Mouse (Mus musculus): ENCODE measurements at regions not wholly inside any gene's neighbourhood (a gene's known extent, or its start where the extent isn't known, plus 50 kb on each side); places are given as distances from the start of the nearest gene placed in this dataset.

DNA sequence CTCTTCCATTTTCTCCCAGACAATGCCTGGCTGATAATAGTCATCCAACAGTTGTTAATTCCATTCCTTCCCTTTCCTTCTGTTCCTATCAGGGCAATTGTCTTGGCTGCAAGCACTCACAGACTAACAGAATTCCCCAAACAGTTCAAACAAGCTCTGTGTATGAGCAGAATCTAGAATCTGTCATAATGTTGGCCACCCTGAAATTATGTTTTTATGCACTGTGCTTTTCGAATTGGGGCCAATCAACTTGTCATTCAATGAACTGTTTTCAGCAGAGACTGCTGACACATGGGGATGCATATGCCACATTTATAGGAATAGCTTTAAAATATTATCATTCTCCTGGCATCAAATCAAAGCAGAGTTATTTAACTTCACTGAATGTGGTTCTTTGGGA lies 235.8 kb upstream of the Tmtc4 start:
- Histone ChIP-seq H3K9ac (no peak overlapping the region), H3K27me3 (ENCODE audit: control insufficient read depth, insufficient read depth, low read length) (no peaks in the 10 kb centered on the region), H3K4me3 (replicated peaks; ENCODE audit: low read length) (no peak overlapping the region), H3K36me3 (replicated peaks; ENCODE audit: control insufficient read depth, insufficient read depth) (no peaks in the 10 kb centered on the region), H3K4me1 (replicated peaks; ENCODE audit: control insufficient read depth, insufficient read depth, low read length) (no peaks in the 10 kb centered on the region), H3K9me3 (ENCODE audit: control insufficient read depth, low read length) (no peaks in the 10 kb centered on the region), H3K4me2 (replicated peaks) (no peak overlapping the region), H3K27ac (no peak overlapping the region)
- ATAC-seq (ENCODE audit: low FRiP score) (no peak), DNase-seq (ENCODE audit: low spot score) (no peak)
- WGBS, result 78% methylated on average over 1 of the region's 1 CpGs

DNA sequence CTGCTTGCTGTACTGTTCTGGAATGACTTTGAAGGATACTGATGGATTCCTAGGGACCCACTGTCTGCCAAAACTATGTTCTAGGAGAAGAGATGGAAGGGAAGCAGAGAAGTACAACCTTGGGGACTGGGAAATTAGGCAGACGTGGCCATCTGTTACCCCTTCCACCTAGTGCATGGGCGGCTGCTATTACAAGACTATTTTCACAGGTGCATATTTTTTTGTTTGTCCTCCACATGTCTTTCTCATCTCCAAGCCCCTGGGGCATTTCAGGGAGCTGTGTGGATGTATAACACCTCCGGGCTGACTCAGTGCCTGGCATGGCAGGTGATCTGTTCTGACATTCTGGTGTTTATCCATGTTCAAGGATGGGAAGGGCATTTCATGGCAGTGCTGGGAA lies 226.4 kb upstream of the Tmtc4 start:
- DNase-seq (ENCODE audit: low spot score) (no peak), ATAC-seq (ENCODE audit: low FRiP score) (no peak)
- no peak overlapping the region for H3K4me3 ChIP-seq (replicated peaks; ENCODE audit: low read length)
- no peaks in the 10 kb centered on the region for H3K27me3 ChIP-seq (ENCODE audit: control insufficient read depth, insufficient read depth, low read length)
- 87% methylated on average over 3 of the region's 3 CpGs for WGBS
- H3K4me1 ChIP-seq (replicated peaks; ENCODE audit: control insufficient read depth, insufficient read depth, low read length), result no peaks in the 10 kb centered on the region
- H3K9ac ChIP-seq, result no peak overlapping the region
- no peaks in the 10 kb centered on the region for H3K9me3 ChIP-seq (ENCODE audit: control insufficient read depth, low read length)
- H3K27ac ChIP-seq, result no peak overlapping the region
- no peaks in the 10 kb centered on the region for H3K36me3 ChIP-seq (replicated peaks; ENCODE audit: control insufficient read depth, insufficient read depth)
- H3K4me2 ChIP-seq (replicated peaks), result no peak overlapping the region

DNA sequence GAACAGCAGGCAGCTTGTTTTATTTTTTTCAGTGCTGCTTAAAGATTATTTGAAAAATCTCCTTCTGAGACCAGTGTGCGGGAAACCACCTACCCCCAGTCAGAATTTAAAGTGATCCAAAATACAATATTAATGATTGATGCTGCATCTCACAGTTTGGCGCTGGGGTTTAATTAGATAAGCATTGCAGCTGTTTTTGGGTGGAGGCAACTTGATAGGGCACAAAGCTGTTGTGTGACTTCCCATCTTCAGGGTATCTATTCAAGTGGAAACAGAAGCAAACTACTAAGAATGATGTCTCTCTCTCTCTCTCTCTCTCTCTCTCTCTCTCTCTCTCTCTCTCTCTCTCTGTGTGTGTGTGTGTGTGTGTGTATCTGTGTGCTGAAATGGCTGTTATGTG lies 219.0 kb upstream of the Tmtc4 start:
- DNase-seq (ENCODE audit: low spot score), result no peak

DNA sequence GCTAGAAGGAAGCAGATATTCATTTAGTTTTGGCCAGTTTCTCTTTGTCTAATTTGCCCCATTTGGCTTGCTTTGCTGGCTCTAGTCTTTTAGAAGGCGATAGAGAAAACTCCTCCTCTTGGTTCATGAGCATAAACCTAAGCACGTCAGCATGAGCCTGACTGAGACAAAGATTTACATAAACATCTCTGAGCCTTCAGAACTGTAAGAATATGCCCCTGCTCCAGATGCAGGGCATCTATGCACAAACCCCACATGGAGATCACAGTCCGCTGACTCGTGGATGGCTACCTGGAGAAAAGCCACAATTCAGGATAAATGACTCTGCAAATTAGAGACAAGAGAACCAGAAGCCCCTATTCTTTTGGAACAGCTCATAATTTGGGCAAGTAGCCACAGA lies 218.5 kb upstream of the Tmtc4 start:
- peaks cover 17% of the 10 kb centered on the region for H3K4me1 ChIP-seq (replicated peaks; ENCODE audit: control insufficient read depth, insufficient read depth, low read length)
- no peak overlapping the region for H3K4me3 ChIP-seq (replicated peaks; ENCODE audit: low read length)
- DNase-seq (ENCODE audit: low spot score), result peak; percentile 42
- peak overlapping the region; percentile 74 for H3K27ac ChIP-seq
- no peaks in the 10 kb centered on the region for H3K27me3 ChIP-seq (ENCODE audit: control insufficient read depth, insufficient read depth, low read length)
- 47% methylated on average over 4 of the region's 4 CpGs for WGBS
- no peaks in the 10 kb centered on the region for H3K36me3 ChIP-seq (replicated peaks; ENCODE audit: control insufficient read depth, insufficient read depth)
- H3K4me2 ChIP-seq (replicated peaks), result 0 out of 2 replicates have a peak overlapping the region, but pooled peaks have one; percentile 4
- no peak overlapping the region for H3K9ac ChIP-seq
- peak; percentile 60 for ATAC-seq (ENCODE audit: low FRiP score)
- peaks cover 5% of the 10 kb centered on the region; the same call in 1 of the 2 replicates for H3K9me3 ChIP-seq (ENCODE audit: control insufficient read depth, low read length)

More for the DNA sequence above, 219.0 kb upstream of the Tmtc4 start:
- Histone ChIP-seq H3K4me1 (replicated peaks; ENCODE audit: control insufficient read depth, insufficient read depth, low read length) (peaks cover 17% of the 10 kb centered on the region), H3K36me3 (replicated peaks; ENCODE audit: control insufficient read depth, insufficient read depth) (no peaks in the 10 kb centered on the region), H3K4me2 (replicated peaks) (no peak overlapping the region), H3K27ac (peak overlapping the region; percentile 74), H3K9me3 (ENCODE audit: control insufficient read depth, low read length) (0 out of 2 replicates have a peak, but pooled peaks cover under 1% of the 10 kb centered on the region), H3K9ac (no peak overlapping the region), H3K4me3 (replicated peaks; ENCODE audit: low read length) (no peak overlapping the region), H3K27me3 (ENCODE audit: control insufficient read depth, insufficient read depth, low read length) (no peaks in the 10 kb centered on the region)
- no peak for ATAC-seq (ENCODE audit: low FRiP score)
- 54% methylated on average over 2 of the region's 2 CpGs for WGBS

- H3K4me2 ChIP-seq (replicated peaks), result 0 out of 2 replicates have a peak overlapping the region, but pooled peaks have one; percentile 4
- peak; percentile 89 for ATAC-seq (ENCODE audit: low FRiP score)
Measured at GRCm38 (mm10) chr14:123201426-123202274, 217.8 kb upstream of the Tmtc4 start.

GRCm38 (mm10) chr14:123199111-123199510 lies 215.3 kb upstream of the Tmtc4 start:
- WGBS, result 33% methylated on average over 3 of the region's 3 CpGs
- H3K9me3 ChIP-seq (ENCODE audit: control insufficient read depth, low read length), result peaks cover 7% of the 10 kb centered on the region; the same call in 1 of the 2 replicates

More at GRCm38 (mm10) chr14:123201426-123202274, 217.8 kb upstream of the Tmtc4 start:
- Histone ChIP-seq H3K27ac (peak overlapping the region; percentile 74), H3K36me3 (replicated peaks; ENCODE audit: control insufficient read depth, insufficient read depth) (no peaks in the 10 kb centered on the region), H3K9ac (no peak overlapping the region), H3K4me3 (replicated peaks; ENCODE audit: low read length) (no peak overlapping the region), H3K27me3 (ENCODE audit: control insufficient read depth, insufficient read depth, low read length) (no peaks in the 10 kb centered on the region), H3K9me3 (ENCODE audit: control insufficient read depth, low read length) (peaks cover 7% of the 10 kb centered on the region; the same call in 1 of the 2 replicates), H3K4me1 (replicated peaks; ENCODE audit: control insufficient read depth, insufficient read depth, low read length) (peaks cover 17% of the 10 kb centered on the region)
- peak; percentile 77 for DNase-seq (ENCODE audit: low spot score)
- WGBS, result 56% methylated on average over 14 of the region's 14 CpGs

GRCm38 (mm10) chr14:123192574-123192973 lies 208.7 kb upstream of the Tmtc4 start:
- H3K27ac ChIP-seq, result no peak overlapping the region
- no peak overlapping the region for H3K4me3 ChIP-seq (replicated peaks; ENCODE audit: low read length)
- H3K9me3 ChIP-seq (ENCODE audit: control insufficient read depth, low read length), result peaks cover 4% of the 10 kb centered on the region; the same call in 1 of the 2 replicates
- no peak overlapping the region for H3K4me2 ChIP-seq (replicated peaks)
- 77% methylated on average over 2 of the region's 2 CpGs for WGBS
- no peaks in the 10 kb centered on the region for H3K4me1 ChIP-seq (replicated peaks; ENCODE audit: control insufficient read depth, insufficient read depth, low read length)
- H3K36me3 ChIP-seq (replicated peaks; ENCODE audit: control insufficient read depth, insufficient read depth), result no peaks in the 10 kb centered on the region
- no peak for ATAC-seq (ENCODE audit: low FRiP score)
- H3K27me3 ChIP-seq (ENCODE audit: control insufficient read depth, insufficient read depth, low read length), result no peaks in the 10 kb centered on the region
- no peak for DNase-seq (ENCODE audit: low spot score)
- H3K9ac ChIP-seq, result no peak overlapping the region

More at GRCm38 (mm10) chr14:123199111-123199510, 215.3 kb upstream of the Tmtc4 start:
- Histone ChIP-seq H3K36me3 (replicated peaks; ENCODE audit: control insufficient read depth, insufficient read depth) (no peaks in the 10 kb centered on the region), H3K4me3 (replicated peaks; ENCODE audit: low read length) (no peak overlapping the region), H3K4me1 (replicated peaks; ENCODE audit: control insufficient read depth, insufficient read depth, low read length) (peaks cover 17% of the 10 kb centered on the region), H3K4me2 (replicated peaks) (no peak overlapping the region), H3K9ac (no peak overlapping the region), H3K27ac (peak overlapping the region; percentile 54; the same call in 1 of the 2 replicates), H3K27me3 (ENCODE audit: control insufficient read depth, insufficient read depth, low read length) (no peaks in the 10 kb centered on the region)
- no peak for DNase-seq (ENCODE audit: low spot score)
- no peak for ATAC-seq (ENCODE audit: low FRiP score)

GRCm38 (mm10) chr14:123190729-123191128 lies 206.9 kb upstream of the Tmtc4 start:
- Histone ChIP-seq H3K4me2 (replicated peaks) (no peak overlapping the region), H3K36me3 (replicated peaks; ENCODE audit: control insufficient read depth, insufficient read depth) (no peaks in the 10 kb centered on the region), H3K4me3 (replicated peaks; ENCODE audit: low read length) (no peak overlapping the region), H3K9me3 (ENCODE audit: control insufficient read depth, low read length) (no peaks in the 10 kb centered on the region), H3K27me3 (ENCODE audit: control insufficient read depth, insufficient read depth, low read length) (no peaks in the 10 kb centered on the region), H3K27ac (no peak overlapping the region), H3K4me1 (replicated peaks; ENCODE audit: control insufficient read depth, insufficient read depth, low read length) (no peaks in the 10 kb centered on the region), H3K9ac (no peak overlapping the region)
- no peak for ATAC-seq (ENCODE audit: low FRiP score)
- no peak for DNase-seq (ENCODE audit: low spot score)

GRCm38 (mm10) chr14:123187270-123188058 lies 203.6 kb upstream of the Tmtc4 start:
- H3K36me3 ChIP-seq (replicated peaks; ENCODE audit: control insufficient read depth, insufficient read depth), result no peaks in the 10 kb centered on the region
- H3K4me3 ChIP-seq (replicated peaks; ENCODE audit: low read length), result no peak overlapping the region
- 57% methylated on average over 11 of the region's 11 CpGs for WGBS
- no peak overlapping the region for H3K27ac ChIP-seq
- no peaks in the 10 kb centered on the region for H3K27me3 ChIP-seq (ENCODE audit: control insufficient read depth, insufficient read depth, low read length)
- H3K4me1 ChIP-seq (replicated peaks; ENCODE audit: control insufficient read depth, insufficient read depth, low read length), result no peaks in the 10 kb centered on the region
- no peaks in the 10 kb centered on the region for H3K9me3 ChIP-seq (ENCODE audit: control insufficient read depth, low read length)
- H3K9ac ChIP-seq, result no peak overlapping the region
- no peak overlapping the region for H3K4me2 ChIP-seq (replicated peaks)
- DNase-seq (ENCODE audit: low spot score) (no peak), ATAC-seq (ENCODE audit: low FRiP score) (peak; percentile 57; the same call in 1 of the 2 replicates)
